Mouse (Mus musculus) stomach, postnatal 0 days (tissue): Measurements from ENCODE around the gene Tgfb3. TPM values are rescaled to one million over a fixed set of nuclear protein-coding genes. Genes with fewer than 3 reads are reported as not detected.

Experiments
- ATAC-seq: fragments of 200-750 bp; cut with Nextera tagmentation; 2 replicates; pipeline ENCODE4 v1.8.0; 2017; ENCODE audit not compliant: low FRiP score, low TSS enrichment
- DNase-seq: peaks from one replicate; pipeline ENCODE4 v3.0.0-alpha.2; 2016; ENCODE audit warnings: low spot score
- H3K27ac ChIP-seq: fragments of 300-500 bp; sonication (generic); replicated peaks from 2 replicates; pipeline ENCODE4 v1.5.1; 2014; ENCODE audit warnings: mild to moderate bottlenecking, control low read depth
- H3K27me3 ChIP-seq: fragments of 300-500 bp; sonication (generic); 2 replicates; pipeline ENCODE4 v1.6.1; 2014; ENCODE audit warnings: low read length; ENCODE audit not compliant: control insufficient read depth, insufficient read depth
- H3K36me3 ChIP-seq: fragments of 300-500 bp; sonication (generic); 2 replicates; pipeline ENCODE4 v1.6.1; 2014; ENCODE audit warnings: low read length, mixed read lengths; ENCODE audit not compliant: control insufficient read depth, insufficient read depth
- H3K4me1 ChIP-seq: fragments of 300-500 bp; sonication (generic); replicated peaks from 2 replicates; pipeline ENCODE4 v1.6.1; 2014; ENCODE audit warnings: antibody characterized with exemption; ENCODE audit not compliant: control insufficient read depth, insufficient read depth
- H3K4me2 ChIP-seq: fragments of 300-500 bp; sonication (generic); replicated peaks from 2 replicates; pipeline ENCODE4 v1.6.1; 2014; ENCODE audit warnings: low read depth, mild to moderate bottlenecking, control low read depth, moderate library complexity
- H3K4me3 ChIP-seq: fragments of 300-500 bp; sonication (generic); 2 replicates; pipeline ENCODE4 v1.5.1; 2014; ENCODE audit warnings: low read depth, low read length, control low read depth
- H3K9ac ChIP-seq: fragments of 300-500 bp; sonication (generic); 2 replicates; pipeline ENCODE4 v1.6.1; 2014; ENCODE audit warnings: mild to moderate bottlenecking, low read length, control low read depth, mixed read lengths
- H3K9me3 ChIP-seq: fragments of 300-500 bp; sonication (generic); 2 replicates; pipeline ENCODE4 v1.6.1; 2016; ENCODE audit warnings: low read length; ENCODE audit not compliant: control insufficient read depth
- CTCF ChIP-seq: IDR thresholded peaks from 2 replicates; pipeline ENCODE4 v1.5.1; 2016; ENCODE audit warnings: antibody characterized with exemption, low read depth, mild to moderate bottlenecking, moderate library complexity
- EP300 ChIP-seq: optimal IDR thresholded peaks from 2 replicates; pipeline ENCODE3; 2016; ENCODE audit warnings: antibody characterized with exemption
- WGBS: fragments of 180-500 bp; shearing (Covaris S2); extraction: QIAGEN DNeasy Blood & Tissue Kit; methylation state at CpG from one replicate; pipeline ENCODE4 v1.1.7; 2014; 5-methylcytosine and 5-hydroxymethylcytosine counted together
- polyA plus RNA-seq: library from polyadenylated mRNA; unstranded; fragments of >200 nt; fragmentation: Nextera tagmentation; extraction: Ambion mirVana; gene quantifications from 2 replicates; pipeline ENCODE4 v1.2.1, GENCODE M21; 2015

Tgfb3 gene
- polyA plus RNA-seq, 1 experiment from 2014 or later: 9.4 TPM

- no peak for TF ChIP-seq CTCF
- no peak for TF ChIP-seq EP300
- no peak overlapping the region for H3K4me2 ChIP-seq
- H3K4me1 ChIP-seq: no peaks in the 10 kb centered on the region
- H3K27ac ChIP-seq: peak overlapping the region; percentile 37
- no peak overlapping the region for H3K4me3 ChIP-seq
- no peaks in the 10 kb centered on the region for H3K36me3 ChIP-seq
- no peaks in the 10 kb centered on the region for H3K9me3 ChIP-seq
- DNase-seq (no peak), ATAC-seq (peak; percentile 29; the same call in 1 of the 2 replicates)
- H3K9ac ChIP-seq: no peak overlapping the region
- H3K27me3 ChIP-seq: no peaks in the 10 kb centered on the region
- 39% methylated on average over 3 of the region's 3 CpGs for WGBS
Observed at GRCm38 (mm10) chr12:86007377-86007776, 71.5 kb downstream of the Tgfb3 start.

Other genes with a start within 250 kb of the Tgfb3 start
- gene Ift43, start 3.5 kb upstream of the Tgfb3 start, polyA plus RNA-seq: 48.0 and 49.4 TPM in 2 replicates
- 6.8 and 7.9 TPM in 2 replicates for gene Gpatch2l, start 162.8 kb upstream of the Tgfb3 start, polyA plus RNA-seq